Mouse (Mus musculus): Measurements from ENCODE around the gene BC025920. TPM values are rescaled to one million over a fixed set of nuclear protein-coding genes. Genes with fewer than 3 reads are reported as not detected.
A peak's percentile ranks its signal among the peaks of the same experiment; 100 is the strongest.

Gene BC025920
- 3.7 and 4.2 TPM in 2 replicates for polyA plus RNA-seq (2012; rRNA removed)

DNA sequence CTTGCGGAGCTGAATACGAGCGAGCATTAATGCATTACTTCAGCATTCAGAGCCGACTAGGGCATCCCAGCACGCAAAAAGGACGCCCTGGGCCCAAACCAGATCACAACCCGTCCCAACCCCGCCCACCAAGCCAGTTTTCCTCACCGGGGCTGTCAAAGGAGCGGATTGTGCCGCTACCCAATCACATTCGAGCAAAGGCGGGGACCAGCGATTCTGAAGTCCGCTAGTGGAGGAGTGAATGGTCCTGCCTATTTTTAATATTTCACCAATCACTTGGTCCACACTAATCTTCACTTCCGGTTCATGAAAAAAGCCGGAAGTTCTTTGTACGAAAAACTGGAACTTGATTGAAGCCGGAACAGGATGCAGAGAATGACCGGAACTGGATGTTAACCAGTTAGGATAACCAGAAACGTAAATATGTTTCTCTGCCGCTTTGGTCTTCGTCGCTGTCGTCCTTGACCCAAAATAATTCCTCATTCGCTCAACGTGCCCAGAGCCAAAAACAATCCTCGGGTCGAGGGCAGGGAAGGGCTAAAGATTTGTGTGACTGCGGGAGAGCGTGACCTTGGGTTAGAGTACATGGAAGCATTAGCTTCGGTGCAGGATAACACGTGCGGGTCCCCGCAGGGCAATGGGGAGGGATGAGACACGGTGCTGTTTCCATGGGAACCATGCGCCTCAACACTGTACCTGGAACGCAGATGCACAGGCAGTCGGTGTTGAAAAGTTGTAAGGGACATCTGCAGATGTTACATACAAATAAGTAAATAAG is at the start of gene BC025920:
TSS of gene BC025920 (plus strand) at position 297 of the 778 bp plus-strand sequence.
- Histone ChIP-seq H3K27ac (ENCODE audit: insufficient read depth, low read length) (peak within 1 kb of the TSS; percentile 71), H3K4me3 (ENCODE audit: insufficient read depth, low read length) (peak within 1 kb of the TSS; percentile 87), H3K4me1 (ENCODE audit: control insufficient read depth, insufficient read depth, low read length) (peaks cover 6% of the 10 kb centered on the region)
- TF ChIP-seq POLR2A (IDR thresholded peaks at IDR 0.05; ENCODE audit: extremely low read depth, insufficient read depth, low read length) (peak; percentile 56), CTCF (IDR thresholded peaks at IDR 0.05; ENCODE audit: extremely low read depth, insufficient read depth, low read length) (no peak)

DNA sequence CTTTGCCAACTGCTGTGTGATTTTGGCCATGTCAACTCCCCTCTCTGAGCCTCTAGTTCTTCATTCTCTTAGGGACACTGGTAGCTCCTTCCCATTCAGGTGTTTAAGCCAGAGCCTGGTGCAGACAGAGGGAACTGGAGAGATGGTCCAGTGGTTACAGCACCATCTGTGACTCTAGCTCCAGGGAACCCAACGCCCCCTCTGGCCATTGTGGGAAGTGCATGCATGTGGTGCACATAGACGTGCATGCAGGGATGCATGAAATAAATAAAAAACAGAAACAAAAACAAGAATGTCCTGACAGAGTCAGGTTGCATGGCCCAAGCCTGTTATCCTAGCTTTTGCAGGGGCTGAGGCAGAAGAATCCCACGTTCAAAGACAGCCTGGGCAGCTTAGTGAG is 49.8 kb upstream of the BC025920 start:
- Histone ChIP-seq H3K4me1 (ENCODE audit: control insufficient read depth, insufficient read depth, low read length) (peaks cover 5% of the 10 kb centered on the region; the same call in 1 of the 2 replicates), H3K4me3 (ENCODE audit: insufficient read depth, low read length) (no peak overlapping the region), H3K27ac (ENCODE audit: insufficient read depth, low read length) (no peak overlapping the region)
- TF ChIP-seq POLR2A (IDR thresholded peaks at IDR 0.05; ENCODE audit: extremely low read depth, insufficient read depth, low read length) (no peak), CTCF (IDR thresholded peaks at IDR 0.05; ENCODE audit: extremely low read depth, insufficient read depth, low read length) (0 out of 2 replicates have a peak, but pooled peaks have one; percentile 20)

DNA sequence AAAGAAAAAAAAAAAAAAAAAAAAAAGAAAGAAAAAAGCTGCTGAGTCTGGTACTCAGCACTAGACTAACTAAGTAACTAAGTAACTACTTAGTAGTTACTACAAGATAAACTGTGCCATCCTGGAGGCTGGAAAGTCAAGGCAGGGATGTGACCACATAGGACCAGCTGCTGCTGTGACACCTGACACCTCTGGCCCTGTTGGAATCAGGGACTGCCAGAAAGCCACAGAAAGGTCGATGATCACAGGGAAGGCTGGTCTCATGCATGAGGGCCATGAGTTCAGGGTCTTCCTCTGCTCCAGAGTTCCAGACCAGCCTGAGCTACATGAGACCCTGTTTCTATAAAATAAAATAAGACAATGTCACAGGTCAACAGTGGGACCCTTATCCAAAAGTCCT is 48.6 kb upstream of the BC025920 start:
- no peak for TF ChIP-seq POLR2A (IDR thresholded peaks at IDR 0.05; ENCODE audit: extremely low read depth, insufficient read depth, low read length)
- no peak for TF ChIP-seq CTCF (IDR thresholded peaks at IDR 0.05; ENCODE audit: extremely low read depth, insufficient read depth, low read length)
- Histone ChIP-seq H3K4me3 (ENCODE audit: insufficient read depth, low read length) (no peak overlapping the region), H3K27ac (ENCODE audit: insufficient read depth, low read length) (no peak overlapping the region), H3K4me1 (ENCODE audit: control insufficient read depth, insufficient read depth, low read length) (peaks cover 4% of the 10 kb centered on the region; the same call in 1 of the 2 replicates)

DNA sequence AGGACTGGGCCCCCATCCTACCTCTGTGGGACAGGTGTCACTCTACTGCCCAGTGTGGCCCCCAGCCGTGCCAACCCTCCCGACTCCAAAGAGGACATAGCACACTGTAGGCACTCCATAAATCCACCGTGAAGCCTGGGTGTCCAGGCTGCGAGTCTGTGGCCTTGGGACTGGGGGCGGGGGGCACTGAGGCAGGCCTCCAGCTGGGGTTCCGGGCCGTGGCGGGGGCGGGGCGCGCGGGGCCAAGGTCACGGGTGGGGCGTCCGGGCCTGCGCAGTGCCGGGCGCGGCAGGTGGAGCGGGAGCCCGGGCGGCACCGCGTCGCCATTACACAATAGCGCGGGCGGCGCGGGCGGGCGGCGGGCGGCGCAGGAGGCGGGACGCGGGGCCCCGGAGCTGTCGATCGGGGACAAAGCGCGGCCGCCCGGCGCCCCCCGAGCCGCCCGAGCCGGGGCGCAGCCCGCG is 46.9 kb upstream of the BC025920 start, which contains the start of gene Aes:
TSS of gene Aes (plus strand) at position 326 of the 464 bp plus-strand sequence.
- H3K4me3 ChIP-seq (ENCODE audit: insufficient read depth, low read length) = peak within 1 kb of the TSS; percentile 100
- peaks cover 4% of the 10 kb centered on the region; the same call in 1 of the 2 replicates for H3K4me1 ChIP-seq (ENCODE audit: control insufficient read depth, insufficient read depth, low read length)
- peak within 1 kb of the TSS; percentile 100 for H3K27ac ChIP-seq (ENCODE audit: insufficient read depth, low read length)
- TF ChIP-seq POLR2A (IDR thresholded peaks at IDR 0.05; ENCODE audit: extremely low read depth, insufficient read depth, low read length) (no peak), CTCF (IDR thresholded peaks at IDR 0.05; ENCODE audit: extremely low read depth, insufficient read depth, low read length) (no peak)

DNA sequence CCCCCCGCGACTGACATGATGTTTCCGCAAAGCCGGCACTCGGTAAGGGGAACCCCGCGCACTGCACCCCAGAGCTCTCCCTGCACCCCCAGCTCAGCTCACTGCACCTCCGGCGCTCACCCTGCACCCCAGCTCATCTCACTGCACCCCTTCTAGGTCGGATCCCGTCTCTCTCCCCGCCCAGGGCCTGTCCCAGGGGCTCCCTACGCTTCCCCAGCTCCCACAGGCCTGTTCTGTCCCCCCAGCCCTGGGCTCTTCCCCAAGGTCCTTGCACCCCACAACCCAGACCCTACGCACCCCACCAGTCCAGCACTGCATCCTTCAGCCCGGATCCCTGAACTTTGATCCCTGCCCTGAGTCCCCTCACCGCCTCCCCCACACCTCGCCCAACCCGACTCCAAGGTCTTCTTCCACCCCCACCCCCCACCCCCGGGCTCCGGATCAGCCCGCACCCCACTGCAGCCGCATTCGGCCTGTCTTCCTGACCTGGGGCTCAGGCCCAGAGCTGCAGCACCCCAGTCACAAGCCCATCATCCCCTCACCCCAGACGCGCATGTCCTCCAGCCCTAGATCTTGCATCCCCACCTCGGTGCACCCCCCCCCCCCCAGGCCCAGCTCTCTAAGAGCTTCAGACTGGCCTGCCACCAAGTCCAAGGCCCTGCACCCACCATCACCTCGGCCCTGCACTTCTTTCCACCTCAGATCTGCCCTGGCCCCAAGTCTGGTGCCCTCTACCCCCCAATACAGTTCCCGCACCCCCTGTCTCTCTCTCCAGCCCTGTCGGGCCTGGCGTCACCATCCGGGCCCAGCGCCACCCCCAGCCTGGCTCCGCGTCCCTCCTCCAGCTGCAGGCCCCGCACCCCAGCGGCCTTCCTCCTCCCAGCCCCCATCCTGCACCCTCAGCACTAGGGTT is 46.2 kb upstream of the BC025920 start:
- peak overlapping the region; percentile 100 for H3K4me3 ChIP-seq (ENCODE audit: insufficient read depth, low read length)
- H3K27ac ChIP-seq (ENCODE audit: insufficient read depth, low read length) = peak overlapping the region; percentile 100
- H3K4me1 ChIP-seq (ENCODE audit: control insufficient read depth, insufficient read depth, low read length) = peaks cover 4% of the 10 kb centered on the region; the same call in 1 of the 2 replicates
- TF ChIP-seq POLR2A (IDR thresholded peaks at IDR 0.05; ENCODE audit: extremely low read depth, insufficient read depth, low read length) (peak; percentile 73), CTCF (IDR thresholded peaks at IDR 0.05; ENCODE audit: extremely low read depth, insufficient read depth, low read length) (no peak)

GRCm38 (mm10) chr10:81560719-81561459 is 45.2 kb upstream of the BC025920 start:
- Histone ChIP-seq H3K27ac (ENCODE audit: insufficient read depth, low read length) (no peak overlapping the region), H3K4me1 (ENCODE audit: control insufficient read depth, insufficient read depth, low read length) (peaks cover 4% of the 10 kb centered on the region; the same call in 1 of the 2 replicates)

GRCm38 (mm10) chr10:81562411-81562810 is 43.7 kb upstream of the BC025920 start:
- H3K4me3 ChIP-seq (ENCODE audit: insufficient read depth, low read length) = no peak overlapping the region

More at GRCm38 (mm10) chr10:81560719-81561459, 45.2 kb upstream of the BC025920 start:
- TF ChIP-seq POLR2A (IDR thresholded peaks at IDR 0.05; ENCODE audit: extremely low read depth, insufficient read depth, low read length) = no peak
- no peak for TF ChIP-seq CTCF (IDR thresholded peaks at IDR 0.05; ENCODE audit: extremely low read depth, insufficient read depth, low read length)
- peak overlapping the region; percentile 100 for H3K4me3 ChIP-seq (ENCODE audit: insufficient read depth, low read length)

GRCm38 (mm10) chr10:81563481-81563880 is 42.6 kb upstream of the BC025920 start:
- H3K27ac ChIP-seq (ENCODE audit: insufficient read depth, low read length) = no peak overlapping the region
- TF ChIP-seq POLR2A (IDR thresholded peaks at IDR 0.05; ENCODE audit: extremely low read depth, insufficient read depth, low read length) = no peak
- no peak for TF ChIP-seq CTCF (IDR thresholded peaks at IDR 0.05; ENCODE audit: extremely low read depth, insufficient read depth, low read length)
- H3K4me3 ChIP-seq (ENCODE audit: insufficient read depth, low read length) = no peak overlapping the region
- peaks cover 4% of the 10 kb centered on the region; the same call in 1 of the 2 replicates for H3K4me1 ChIP-seq (ENCODE audit: control insufficient read depth, insufficient read depth, low read length)

More at GRCm38 (mm10) chr10:81562411-81562810, 43.7 kb upstream of the BC025920 start:
- Histone ChIP-seq H3K4me1 (ENCODE audit: control insufficient read depth, insufficient read depth, low read length) (peaks cover 4% of the 10 kb centered on the region; the same call in 1 of the 2 replicates), H3K27ac (ENCODE audit: insufficient read depth, low read length) (no peak overlapping the region)
- TF ChIP-seq POLR2A (IDR thresholded peaks at IDR 0.05; ENCODE audit: extremely low read depth, insufficient read depth, low read length) = no peak
- TF ChIP-seq CTCF (IDR thresholded peaks at IDR 0.05; ENCODE audit: extremely low read depth, insufficient read depth, low read length) = no peak

All from cortical plate, adult 2 months (tissue).